Mouse (Mus musculus) MEL (cell line): ENCODE data around the gene Iqca.

Experiments
- CTCF ChIP-seq, 3 experiments: IDR thresholded peaks in 2 of 3; conservative IDR thresholded peaks in 1 of 3; 2 replicates each; pipeline ENCODE4 v1.5.1; 2011 to 2012; ENCODE audit warnings: low read length in 3 of 3, low read depth in 2 of 3, mild to moderate bottlenecking in 2 of 3, improper control_type of control experiment in 1 of 3, inconsistent platforms in 1 of 3, mixed read lengths in 1 of 3, moderate library complexity in 1 of 3; ENCODE audit not compliant: control insufficient read depth in 1 of 3, insufficient read depth in 1 of 3, poor library complexity in 1 of 3, severe bottlenecking in 1 of 3
- EP300 ChIP-seq, 2 experiments: IDR thresholded peaks; 2 replicates each; pipeline ENCODE4 v1.6.1; 2011; ENCODE audit warnings: improper control_type of control experiment in 2 of 2, low read length in 2 of 2, low read depth in 1 of 2, mild to moderate bottlenecking in 1 of 2
- ETS1 ChIP-seq: IDR thresholded peaks from 2 replicates; pipeline ENCODE4 v1.6.1; 2012; ENCODE audit warnings: low read depth, mild to moderate bottlenecking, inconsistent platforms, low read length, improper control_type of control experiment, moderate library complexity
- GABPA ChIP-seq: IDR thresholded peaks from 2 replicates; pipeline ENCODE4 v1.6.1; 2012; ENCODE audit warnings: low read depth, mild to moderate bottlenecking, inconsistent platforms, low read length, improper control_type of control experiment, moderate library complexity
- MAFK ChIP-seq: IDR thresholded peaks from 2 replicates; pipeline ENCODE4 v1.6.1; 2011; ENCODE audit warnings: low read depth, mild to moderate bottlenecking, low read length, improper control_type of control experiment, borderline replicate concordance
- NELFE ChIP-seq: IDR thresholded peaks from 2 replicates; pipeline ENCODE4 v1.6.1; 2011; ENCODE audit warnings: low read depth, low read length, improper control_type of control experiment
- POLR2A ChIP-seq, 2 experiments: IDR thresholded peaks; 2 replicates each; pipeline ENCODE4 v1.6.1; 2011 to 2012; ENCODE audit warnings: low read length in 2 of 2, mild to moderate bottlenecking in 2 of 2, control low read depth in 1 of 2, improper control_type of control experiment in 1 of 2, low read depth in 1 of 2, moderate library complexity in 1 of 2; ENCODE audit not compliant: control insufficient read depth in 1 of 2, insufficient read depth in 1 of 2, poor library complexity in 1 of 2
- RCOR1 ChIP-seq: IDR thresholded peaks from 2 replicates; pipeline ENCODE4 v1.6.1; 2012; ENCODE audit warnings: low read depth, mild to moderate bottlenecking, inconsistent platforms, low read length, improper control_type of control experiment

GRCm38 (mm10) chr1:90153787-90154186, 586 bp upstream of the Iqca start:
- TF ChIP-seq ETS1 (no peak), CTCF (IDR thresholded peaks at IDR 0.05 in 2 of 3, conservative IDR thresholded peaks at IDR 0.05 in 1 of 3; ENCODE audit: control insufficient read depth in 1 of 3, insufficient read depth in 1 of 3, low read depth in 2 of 3, low read length in 3 of 3, poor library complexity in 1 of 3, severe bottlenecking in 1 of 3) (no peak), GABPA (no peak), POLR2A (IDR thresholded peaks at IDR 0.05; ENCODE audit: control insufficient read depth in 1 of 2, insufficient read depth in 1 of 2, low read depth in 1 of 2, low read length in 2 of 2, poor library complexity in 1 of 2) (no peak), MAFK (no peak), RCOR1 (no peak), NELFE (no peak), EP300 (IDR thresholded peaks at IDR 0.05; ENCODE audit: low read depth in 1 of 2, low read length in 2 of 2) (no peak)
